Mouse (Mus musculus) heart, adult 2 months (tissue): ENCODE data around the gene Pdyn. TPM values are rescaled to one million over a fixed set of nuclear protein-coding genes. Genes with fewer than 3 reads are reported as not detected.

Source experiments
- DNase-seq, 2 experiments: peaks; one replicate each; pipeline ENCODE4 v3.0.0; 2021
- H3K27ac ChIP-seq: fragments of 200-600 bp; 2 replicates; pipeline ENCODE4 v1.8.1; 2022
- H3K27me3 ChIP-seq: fragments of 200-500 bp; 2 replicates; pipeline ENCODE4 v1.6.1; 2012; ENCODE audit warnings: mild to moderate bottlenecking, low read length, inconsistent platforms, mixed read lengths; ENCODE audit not compliant: control insufficient read depth, insufficient read depth
- H3K36me3 ChIP-seq: fragments of 200-500 bp; 2 replicates; pipeline ENCODE4 v1.6.1; 2012; ENCODE audit warnings: low read length, inconsistent platforms; ENCODE audit not compliant: control insufficient read depth, insufficient read depth
- H3K4me1 ChIP-seq: fragments of 200-500 bp; 2 replicates; pipeline ENCODE4 v1.6.1; 2011; ENCODE audit warnings: low read length; ENCODE audit not compliant: control insufficient read depth, insufficient read depth
- H3K4me3 ChIP-seq: fragments of 200-600 bp; 2 replicates; pipeline ENCODE4 v1.8.1; 2022
- H3K79me2 ChIP-seq: fragments of 200-500 bp; replicated peaks from 2 replicates; pipeline ENCODE4 v1.6.1; 2012; ENCODE audit warnings: mild to moderate bottlenecking, inconsistent platforms, low read length, moderate library complexity, mixed read lengths; ENCODE audit not compliant: control insufficient read depth, insufficient read depth
- H3K9ac ChIP-seq: fragments of 200-500 bp; 2 replicates; pipeline ENCODE4 v1.6.1; 2012; ENCODE audit warnings: low read depth, mild to moderate bottlenecking, control low read depth, inconsistent platforms, low read length, mixed read lengths
- CTCF ChIP-seq: fragments of 200-600 bp; IDR thresholded peaks from 2 replicates; pipeline ENCODE4 v1.8.1; 2022; ENCODE audit warnings: antibody characterized with exemption, mild to moderate bottlenecking, moderate library complexity
- EP300 ChIP-seq: fragments of 200-500 bp; IDR thresholded peaks from 2 replicates; pipeline ENCODE4 v1.6.1; 2011; ENCODE audit warnings: low read depth, low read length, control low read depth; ENCODE audit not compliant: insufficient read depth
- POLR2A ChIP-seq: fragments of 200-500 bp; IDR thresholded peaks from 2 replicates; pipeline ENCODE4 v1.6.1; 2011; ENCODE audit warnings: mild to moderate bottlenecking, low read depth, low read length, control low read depth; ENCODE audit not compliant: insufficient read depth
- WGBS: fragments of 180-500 bp; shearing (Covaris S2); methylation state at CpG from one replicate; pipeline ENCODE4 v1.1.7; 2018; 5-methylcytosine and 5-hydroxymethylcytosine counted together
- intact Hi-C: fragments of 180-260 bp; cut with DNase I; formaldehyde crosslinking; loops from one replicate; pipeline ENCODE4 v1.15.1; 2025
- polyA plus RNA-seq: library from polyadenylated mRNA; depleted of rRNA; stranded (reverse); fragments of >200 nt; gene quantifications from 2 replicates; pipeline ENCODE4 v1.2.3, GENCODE M21; 2012
- total RNA-seq, 2 experiments: library from RNA; stranded (reverse); gene quantifications; 2 replicates each; pipeline ENCODE4 v1.2.3; 2021

The Pdyn gene
- total and polyA plus RNA-seq, 3 experiments = not detected

GRCm38 (mm10) chr2:129713026-129713544, 13.4 kb upstream of the Pdyn start:
- intact Hi-C loops = no loop called here
- TF ChIP-seq POLR2A (no peak), EP300 (no peak), CTCF (no peak)
- 50% methylated on average over 5 of the region's 5 CpGs for WGBS
- H3K9ac ChIP-seq = no peak overlapping the region
- H3K27me3 ChIP-seq = no peaks in the 10 kb centered on the region
- H3K4me1 ChIP-seq = no peaks in the 10 kb centered on the region
- no peak for DNase-seq
- H3K4me3 ChIP-seq = no peak overlapping the region
- H3K79me2 ChIP-seq = no peaks in the 10 kb centered on the region
- no peaks in the 10 kb centered on the region for H3K36me3 ChIP-seq
- H3K27ac ChIP-seq = no peak overlapping the region

DNA sequence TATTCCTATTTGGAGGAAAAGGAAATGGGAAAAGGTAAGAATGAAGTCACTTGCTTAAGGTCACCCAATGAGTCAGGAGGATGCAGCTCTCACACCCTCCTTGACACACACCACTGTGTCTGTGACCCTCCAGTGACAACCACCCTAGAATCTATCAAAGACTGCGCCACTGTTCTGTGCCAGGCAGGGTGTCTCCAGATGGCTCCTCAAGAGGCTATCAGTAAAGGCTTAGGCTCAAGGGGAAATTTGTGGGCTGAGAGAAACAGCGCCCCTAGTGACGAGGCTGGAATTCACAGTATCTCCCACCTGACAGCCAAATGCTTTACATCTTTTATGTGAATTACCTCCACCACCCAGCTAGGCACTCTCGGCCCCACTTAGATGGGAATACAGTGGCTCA, 3.6 kb downstream of the Pdyn start:
- Histone ChIP-seq H3K36me3 (no peaks in the 10 kb centered on the region), H3K4me3 (no peak overlapping the region), H3K4me1 (no peaks in the 10 kb centered on the region), H3K27me3 (peaks cover 4% of the 10 kb centered on the region), H3K9ac (no peak overlapping the region), H3K27ac (no peak overlapping the region), H3K79me2 (no peaks in the 10 kb centered on the region)
- WGBS = 11% methylated on average over 4 of the region's 4 CpGs
- intact Hi-C loops = no loop called here
- peak; percentile 9 to 29 for DNase-seq
- no peak for TF ChIP-seq EP300
- TF ChIP-seq POLR2A = no peak
- peak; percentile 73 for TF ChIP-seq CTCF

DNA sequence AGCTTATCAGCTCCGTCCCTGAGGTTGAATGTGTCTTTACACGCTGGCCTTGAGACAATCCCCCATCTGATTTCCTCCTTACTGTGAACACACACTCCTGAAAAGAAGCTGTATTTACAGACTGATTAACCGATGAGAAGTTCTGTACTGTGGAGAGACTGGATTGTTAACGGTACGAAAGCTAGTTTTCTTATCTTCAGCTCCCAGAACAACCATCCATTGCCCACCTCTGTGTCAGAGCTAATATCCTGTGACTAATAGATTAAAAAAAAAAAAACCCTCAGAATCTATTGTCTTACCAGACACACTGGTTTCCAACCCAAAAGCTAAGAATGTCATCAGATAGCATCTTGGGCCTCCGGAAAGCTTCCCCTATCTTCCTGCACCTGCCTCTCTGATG, 5.3 kb downstream of the Pdyn start:
- Histone ChIP-seq H3K36me3 (no peaks in the 10 kb centered on the region), H3K79me2 (no peaks in the 10 kb centered on the region), H3K4me3 (no peak overlapping the region), H3K4me1 (no peaks in the 10 kb centered on the region), H3K27me3 (peaks cover 2% of the 10 kb centered on the region), H3K27ac (no peak overlapping the region), H3K9ac (no peak overlapping the region)
- TF ChIP-seq CTCF (no peak), EP300 (no peak), POLR2A (no peak)
- intact Hi-C loops = no loop called here
- 26% methylated on average over 6 of the region's 6 CpGs for WGBS
- no peak for DNase-seq

GRCm38 (mm10) chr2:129692694-129693093, 7.0 kb downstream of the Pdyn start:
- no peak overlapping the region for H3K27ac ChIP-seq
- no peaks in the 10 kb centered on the region for H3K36me3 ChIP-seq
- H3K27me3 ChIP-seq = no peaks in the 10 kb centered on the region
- no peak overlapping the region for H3K4me3 ChIP-seq
- H3K9ac ChIP-seq = no peak overlapping the region
- no peaks in the 10 kb centered on the region for H3K4me1 ChIP-seq
- WGBS = 77% methylated on average over 8 of the region's 8 CpGs
- TF ChIP-seq CTCF (no peak), EP300 (no peak), POLR2A (no peak)
- DNase-seq = no peak
- H3K79me2 ChIP-seq = no peaks in the 10 kb centered on the region
- intact Hi-C loops = no loop called here

DNA sequence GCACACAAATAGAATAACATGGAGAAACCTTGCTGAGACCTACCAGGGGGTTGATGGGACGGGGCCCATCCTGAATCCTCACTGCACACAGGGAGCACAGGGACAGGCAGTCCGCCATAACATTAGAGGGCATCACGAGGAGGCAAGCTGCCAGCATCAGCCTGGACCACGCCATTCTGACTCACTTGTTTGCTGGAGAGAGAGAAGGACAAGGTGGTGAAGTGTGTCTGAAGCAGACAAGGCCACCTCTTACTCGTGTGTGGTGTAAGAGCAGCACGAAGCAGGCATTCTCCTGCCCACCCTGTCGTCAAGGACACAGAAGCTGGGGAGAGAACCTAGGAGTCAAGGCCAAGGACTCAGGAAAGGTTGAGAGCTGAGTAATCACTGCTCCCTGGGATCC, 9.9 kb downstream of the Pdyn start:
- no peak overlapping the region for H3K27ac ChIP-seq
- 52% methylated on average over 7 of the region's 7 CpGs for WGBS
- no peak for DNase-seq
- no peak for TF ChIP-seq CTCF
- no peak for TF ChIP-seq EP300
- TF ChIP-seq POLR2A = no peak
- no peaks in the 10 kb centered on the region for H3K79me2 ChIP-seq
- no peaks in the 10 kb centered on the region for H3K4me1 ChIP-seq
- no peaks in the 10 kb centered on the region for H3K27me3 ChIP-seq
- H3K36me3 ChIP-seq = no peaks in the 10 kb centered on the region
- intact Hi-C loops = no loop called here
- H3K4me3 ChIP-seq = no peak overlapping the region
- no peak overlapping the region for H3K9ac ChIP-seq

DNA sequence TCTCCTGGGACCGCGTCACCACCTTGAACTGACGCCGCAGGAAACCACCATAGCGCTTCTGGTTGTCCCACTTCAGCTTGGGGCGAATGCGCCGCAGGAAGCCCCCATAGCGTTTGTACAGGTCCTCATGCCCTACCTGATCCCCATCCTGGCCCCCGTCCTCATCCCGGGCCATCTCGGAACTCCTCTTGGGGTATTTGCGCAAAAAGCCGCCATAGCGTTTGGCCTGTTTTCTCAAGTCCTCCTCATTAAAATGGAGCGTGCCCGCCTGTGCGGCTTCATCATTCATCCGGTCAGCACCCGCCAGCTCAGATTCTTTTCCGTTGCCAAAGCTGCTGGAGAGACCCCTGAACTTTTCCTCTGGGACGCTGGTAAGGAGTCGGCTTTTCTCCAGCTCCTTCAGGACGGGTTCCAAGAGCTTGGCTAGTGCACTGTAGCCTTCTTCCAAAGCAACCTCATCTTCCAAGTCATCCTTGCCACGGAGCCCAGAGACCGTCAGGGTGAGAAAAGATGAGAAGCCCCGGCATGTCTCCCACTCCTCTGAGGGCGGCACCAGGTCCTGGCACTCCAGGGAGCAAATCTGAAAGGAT, 11.5 kb downstream of the Pdyn start:
- Histone ChIP-seq H3K4me3 (no peak overlapping the region), H3K79me2 (no peaks in the 10 kb centered on the region), H3K4me1 (no peaks in the 10 kb centered on the region), H3K36me3 (no peaks in the 10 kb centered on the region), H3K27me3 (no peaks in the 10 kb centered on the region), H3K27ac (no peak overlapping the region), H3K9ac (no peak overlapping the region)
- intact Hi-C loops = no loop called here
- no peak for DNase-seq
- TF ChIP-seq CTCF (no peak), EP300 (no peak), POLR2A (no peak)
- WGBS = 88% methylated on average over 28 of the region's 28 CpGs

DNA sequence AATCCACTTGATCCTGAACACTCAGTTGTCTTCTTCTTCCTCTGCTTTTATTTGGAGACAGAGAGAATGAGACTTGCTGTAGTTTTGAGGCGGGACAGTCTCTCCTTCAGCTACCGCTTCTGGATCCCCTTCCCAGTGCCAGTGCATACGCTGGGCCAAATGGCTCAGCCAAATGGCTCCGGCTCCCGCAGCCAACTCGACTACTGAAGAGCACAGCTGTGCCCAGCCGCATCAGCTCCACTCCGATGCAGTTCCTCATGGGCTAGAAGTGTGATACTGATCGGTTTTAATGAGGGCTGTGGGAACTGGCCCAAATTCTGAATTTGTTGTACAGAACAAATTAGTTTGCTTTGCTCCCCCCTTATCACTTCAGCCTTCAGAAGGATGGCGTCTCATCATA, 12.7 kb downstream of the Pdyn start:
- 48% methylated on average over 10 of the region's 10 CpGs for WGBS
- Histone ChIP-seq H3K4me3 (no peak overlapping the region), H3K79me2 (no peaks in the 10 kb centered on the region), H3K36me3 (no peaks in the 10 kb centered on the region), H3K4me1 (no peaks in the 10 kb centered on the region), H3K9ac (no peak overlapping the region), H3K27me3 (no peaks in the 10 kb centered on the region), H3K27ac (no peak overlapping the region)
- no peak for TF ChIP-seq POLR2A
- TF ChIP-seq EP300 = no peak
- TF ChIP-seq CTCF = no peak
- intact Hi-C loops = no loop called here
- no peak for DNase-seq
